Mouse (Mus musculus): ENCODE results near the gene Zdhhc15. TPM values are rescaled to one million over a fixed set of nuclear protein-coding genes. Genes with fewer than 3 reads are reported as not detected.

Zdhhc15 gene
- total and polyA plus RNA-seq, 3 experiments: not detected

DNA sequence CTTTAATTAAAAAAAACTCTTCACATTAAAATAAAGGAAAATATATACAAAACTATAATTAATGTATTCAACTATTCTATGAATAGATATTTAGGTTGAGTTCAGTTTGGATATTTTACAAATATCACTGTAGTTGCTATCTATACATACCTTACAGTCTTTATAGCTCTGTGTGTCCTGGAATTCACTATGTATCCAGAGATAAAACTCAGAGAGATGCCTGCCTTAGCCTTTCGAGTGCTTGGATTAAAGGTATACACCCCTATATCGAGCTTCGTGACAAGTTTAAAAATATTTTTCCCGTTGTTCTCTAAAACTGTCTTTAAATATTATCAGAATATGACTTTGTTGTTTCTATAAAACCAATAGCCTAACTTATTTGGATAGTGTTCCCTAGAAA is 128.2 kb downstream of the Zdhhc15 start:
- Histone ChIP-seq H3K79me2 (ENCODE audit: control insufficient read depth, insufficient read depth, low read length, poor library complexity) (no peaks in the 10 kb centered on the region), H3K36me3 (ENCODE audit: control insufficient read depth in 1 of 2, insufficient read depth in 2 of 2, low read length in 2 of 2) (no peaks in the 10 kb centered on the region), H3K4me1 (ENCODE audit: control insufficient read depth in 1 of 2, insufficient read depth in 2 of 2, low read length in 2 of 2) (no peaks in the 10 kb centered on the region), H3K27ac (ENCODE audit: control insufficient read depth, low read depth, low read length) (no peak overlapping the region), H3K4me3 (ENCODE audit: control insufficient read depth in 1 of 2, insufficient read depth in 1 of 2, low read depth in 2 of 2, low read length in 2 of 2) (no peak overlapping the region), H3K27me3 (ENCODE audit: control insufficient read depth in 1 of 2, insufficient read depth in 2 of 2, low read length in 2 of 2) (no peaks in the 10 kb centered on the region), H3K9me3 (replicated peaks; ENCODE audit: insufficient read depth, low read length) (no peaks in the 10 kb centered on the region), H3K9ac (ENCODE audit: control insufficient read depth, low read depth, low read length, poor library complexity, severe bottlenecking) (no peak overlapping the region)
- DNase-seq (ENCODE audit: low read depth, low spot score): no peak
- no peak for TF ChIP-seq ETS1 (IDR thresholded peaks at IDR 0.05; ENCODE audit: low read depth, low read length)
- TF ChIP-seq E2F4 (IDR thresholded peaks at IDR 0.05; ENCODE audit: borderline replicate concordance, low read depth, low read length): no peak
- no peak for TF ChIP-seq MAZ (IDR thresholded peaks at IDR 0.05; ENCODE audit: low read depth, low read length)
- TF ChIP-seq RAD21 (IDR thresholded peaks at IDR 0.05; ENCODE audit: low read depth, low read length): no peak
- no peak for TF ChIP-seq SIN3A (IDR thresholded peaks at IDR 0.05; ENCODE audit: low read length)

- Histone ChIP-seq H3K9ac (ENCODE audit: control insufficient read depth, low read depth, low read length, poor library complexity, severe bottlenecking) (no peak overlapping the region), H3K36me3 (ENCODE audit: control insufficient read depth in 1 of 2, insufficient read depth in 2 of 2, low read length in 2 of 2) (no peaks in the 10 kb centered on the region), H3K9me3 (replicated peaks; ENCODE audit: insufficient read depth, low read length) (no peaks in the 10 kb centered on the region), H3K27me3 (ENCODE audit: control insufficient read depth in 1 of 2, insufficient read depth in 2 of 2, low read length in 2 of 2) (no peaks in the 10 kb centered on the region), H3K79me2 (ENCODE audit: control insufficient read depth, insufficient read depth, low read length, poor library complexity) (no peaks in the 10 kb centered on the region), H3K4me1 (ENCODE audit: control insufficient read depth in 1 of 2, insufficient read depth in 2 of 2, low read length in 2 of 2) (no peaks in the 10 kb centered on the region), H3K27ac (ENCODE audit: control insufficient read depth, low read depth, low read length) (no peak overlapping the region), H3K4me3 (ENCODE audit: control insufficient read depth in 1 of 2, insufficient read depth in 1 of 2, low read depth in 2 of 2, low read length in 2 of 2) (no peak overlapping the region)
- no peak for TF ChIP-seq EP300 (IDR thresholded peaks at IDR 0.05; ENCODE audit: low read depth in 1 of 2, low read length in 2 of 2)
- no peak for TF ChIP-seq ZMIZ1 (IDR thresholded peaks at IDR 0.05; ENCODE audit: low read depth, low read length)
- no peak for TF ChIP-seq GABPA (IDR thresholded peaks at IDR 0.05; ENCODE audit: low read depth, low read length)
- TF ChIP-seq POLR2AphosphoS5 (IDR thresholded peaks at IDR 0.05; ENCODE audit: borderline replicate concordance, low read depth, low read length): no peak
- TF ChIP-seq RCOR1 (IDR thresholded peaks at IDR 0.05; ENCODE audit: low read depth, low read length): no peak
- no peak for TF ChIP-seq USF1 (IDR thresholded peaks at IDR 0.05; ENCODE audit: low read depth, low read length)
- no peak for TF ChIP-seq MAX (IDR thresholded peaks at IDR 0.05; ENCODE audit: low read length)
- no peak for TF ChIP-seq MEF2A (IDR thresholded peaks at IDR 0.05; ENCODE audit: extremely low read depth, insufficient replicate concordance, low read depth, low read length, poor library complexity, severe bottlenecking)
- TF ChIP-seq MXI1 (IDR thresholded peaks at IDR 0.05; ENCODE audit: low read depth, low read length): no peak
- TF ChIP-seq BHLHE40 (IDR thresholded peaks at IDR 0.05; ENCODE audit: borderline replicate concordance, low read depth, low read length): no peak
- TF ChIP-seq NELFE (IDR thresholded peaks at IDR 0.05; ENCODE audit: low read depth, low read length): no peak
- no peak for DNase-seq (ENCODE audit: low read depth, low spot score)
Observed at GRCm38 (mm10) chrX:104501765-104502164, 169.1 kb downstream of the Zdhhc15 start.
